Mouse (Mus musculus): ENCODE results near the gene BC048562. TPM values are rescaled to one million over a fixed set of nuclear protein-coding genes. Genes with fewer than 3 reads are reported as not detected.

The BC048562 gene
- polyA plus RNA-seq, 1 experiment: not detected

DNA sequence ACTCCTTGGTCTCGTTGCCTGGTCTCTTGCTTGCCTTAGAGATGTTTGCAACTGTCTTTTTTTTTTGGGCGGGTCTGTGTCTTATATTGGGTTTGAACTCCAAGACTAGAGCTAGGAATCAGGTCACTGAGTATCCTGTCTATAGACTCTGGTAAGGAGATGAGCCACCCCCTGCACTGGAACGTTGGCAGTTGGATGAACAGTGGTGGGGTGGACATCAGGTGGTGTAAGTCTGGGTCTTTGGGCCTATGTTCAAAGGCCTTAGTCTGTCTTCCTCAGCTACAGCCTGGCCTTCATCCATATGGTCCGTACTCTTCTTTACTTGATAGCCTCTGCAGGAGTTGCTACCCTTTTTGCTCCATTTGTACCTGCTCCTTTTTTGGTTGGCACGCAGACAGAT lies 25.4 kb downstream of the BC048562 start:
- no peak for DNase-seq (ENCODE audit: low read depth)
- TF ChIP-seq POLR2A (IDR thresholded peaks at IDR 0.05; ENCODE audit: borderline replicate concordance, extremely low read depth, insufficient read depth, insufficient read length, poor library complexity, severe bottlenecking) (no peak), CTCF (IDR thresholded peaks at IDR 0.05; ENCODE audit: borderline replicate concordance, extremely low read depth, insufficient read depth, insufficient read length) (no peak)

DNA sequence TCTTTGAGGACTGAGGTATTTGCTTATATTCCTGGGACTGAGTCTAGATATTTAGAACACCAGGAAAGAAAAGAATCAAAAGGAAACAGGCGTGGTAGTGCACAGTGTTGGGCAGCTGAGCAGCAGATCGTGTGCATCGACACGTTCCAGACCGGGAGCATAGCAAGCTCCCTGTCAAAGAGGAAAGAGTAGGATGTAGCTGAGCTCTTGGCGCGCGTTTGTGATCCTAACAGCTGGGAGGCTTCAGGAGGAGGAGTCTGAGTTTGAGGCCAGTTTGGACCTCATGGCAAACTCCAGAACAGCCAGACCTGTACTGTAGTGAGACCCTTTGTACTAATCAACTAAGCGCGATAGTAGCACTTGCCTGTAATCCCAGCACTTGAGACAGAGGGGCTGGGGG lies 25.9 kb downstream of the BC048562 start:
- DNase-seq (ENCODE audit: low read depth): no peak
- TF ChIP-seq POLR2A (IDR thresholded peaks at IDR 0.05; ENCODE audit: borderline replicate concordance, extremely low read depth, insufficient read depth, insufficient read length, poor library complexity, severe bottlenecking) (no peak), CTCF (IDR thresholded peaks at IDR 0.05; ENCODE audit: borderline replicate concordance, extremely low read depth, insufficient read depth, insufficient read length) (no peak)

DNA sequence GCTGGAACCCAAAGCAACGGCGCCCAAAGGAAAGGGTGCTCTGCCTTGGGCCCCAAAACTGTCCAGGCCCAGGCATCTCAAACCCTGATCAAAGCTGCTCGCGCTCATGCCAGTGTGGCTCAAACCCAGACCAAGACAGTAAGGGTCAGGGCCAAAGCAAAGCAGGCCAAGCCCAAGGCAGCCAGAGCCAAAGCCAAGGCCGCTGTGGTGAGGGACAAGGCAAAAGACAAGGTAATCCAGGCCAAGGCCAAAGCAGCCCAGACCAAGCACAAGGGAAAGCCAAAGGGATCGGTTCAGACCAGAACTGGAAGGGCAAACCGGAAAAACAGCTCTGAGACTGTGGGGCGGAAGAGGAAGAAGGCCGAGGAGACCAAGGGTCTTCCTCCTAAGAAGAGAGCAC lies 27.4 kb downstream of the BC048562 start:
- no peak for DNase-seq (ENCODE audit: low read depth)
- no peak for TF ChIP-seq POLR2A (IDR thresholded peaks at IDR 0.05; ENCODE audit: borderline replicate concordance, extremely low read depth, insufficient read depth, insufficient read length, poor library complexity, severe bottlenecking)

DNA sequence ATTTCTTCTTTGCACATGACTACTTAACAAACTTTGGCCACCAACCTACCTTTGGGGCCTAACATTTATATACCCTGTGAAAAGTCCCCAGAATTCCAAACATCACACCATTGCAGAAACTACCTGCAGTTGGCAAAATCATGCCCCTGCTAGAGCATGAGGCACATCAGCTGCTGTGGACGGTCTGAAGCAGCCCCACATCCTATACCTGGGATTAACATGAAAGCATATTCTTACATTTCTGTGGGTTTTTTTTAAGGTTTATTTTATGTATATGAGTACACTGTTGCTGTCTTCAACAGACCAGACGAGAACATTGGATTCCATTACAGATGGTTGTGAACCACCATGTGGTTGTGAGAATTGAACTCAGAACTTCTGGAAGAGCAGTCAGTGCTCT lies 29.9 kb downstream of the BC048562 start:
- no peak for DNase-seq (ENCODE audit: low read depth)
- TF ChIP-seq POLR2A (IDR thresholded peaks at IDR 0.05; ENCODE audit: borderline replicate concordance, extremely low read depth, insufficient read depth, insufficient read length, poor library complexity, severe bottlenecking) (no peak), CTCF (IDR thresholded peaks at IDR 0.05; ENCODE audit: borderline replicate concordance, extremely low read depth, insufficient read depth, insufficient read length) (no peak)

DNA sequence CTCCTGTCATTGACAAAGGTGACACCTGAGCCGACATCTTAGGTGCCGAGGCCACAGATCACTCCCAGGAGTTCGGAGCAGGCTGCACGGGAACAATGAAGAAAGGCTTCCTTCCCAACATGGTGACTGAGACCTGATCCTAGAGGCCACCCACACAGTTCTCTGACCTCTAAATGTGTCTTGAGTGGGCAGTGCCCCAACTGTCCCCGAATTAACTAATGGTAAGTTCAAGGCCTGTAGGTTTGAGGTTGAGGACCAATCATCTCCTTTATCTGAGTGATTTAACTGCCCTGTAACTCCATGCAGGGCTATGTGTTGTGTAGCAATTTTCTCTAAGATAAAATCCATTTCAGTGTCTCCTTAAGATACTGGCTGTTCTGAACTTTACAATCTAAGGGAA lies 33.1 kb downstream of the BC048562 start:
- DNase-seq (ENCODE audit: low read depth): no peak
- TF ChIP-seq POLR2A (IDR thresholded peaks at IDR 0.05; ENCODE audit: borderline replicate concordance, extremely low read depth, insufficient read depth, insufficient read length, poor library complexity, severe bottlenecking): no peak
- TF ChIP-seq CTCF (IDR thresholded peaks at IDR 0.05; ENCODE audit: borderline replicate concordance, extremely low read depth, insufficient read depth, insufficient read length): no peak

DNA sequence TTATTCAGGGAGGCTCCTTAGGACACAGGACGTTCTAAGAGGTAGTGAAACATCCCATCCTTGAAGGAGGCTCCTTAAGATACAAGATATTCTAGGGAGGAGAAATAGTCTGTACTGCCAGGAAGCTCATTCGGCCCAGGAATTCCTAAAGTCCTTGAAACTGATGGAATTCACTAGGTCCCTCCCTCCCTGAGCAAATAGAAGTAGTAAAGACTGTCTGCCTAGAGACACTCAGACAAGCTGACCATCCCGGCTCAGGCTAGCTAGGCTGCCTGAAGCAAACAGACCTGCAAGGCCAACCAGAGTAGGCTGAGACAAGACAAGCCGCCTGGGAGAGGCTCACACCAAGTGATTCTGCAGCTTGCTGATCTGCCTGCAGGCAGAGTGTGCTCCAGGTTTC lies 33.6 kb downstream of the BC048562 start:
- TF ChIP-seq CTCF (IDR thresholded peaks at IDR 0.05; ENCODE audit: borderline replicate concordance, extremely low read depth, insufficient read depth, insufficient read length) (no peak), POLR2A (IDR thresholded peaks at IDR 0.05; ENCODE audit: borderline replicate concordance, extremely low read depth, insufficient read depth, insufficient read length, poor library complexity, severe bottlenecking) (no peak)
- no peak for DNase-seq (ENCODE audit: low read depth)

DNA sequence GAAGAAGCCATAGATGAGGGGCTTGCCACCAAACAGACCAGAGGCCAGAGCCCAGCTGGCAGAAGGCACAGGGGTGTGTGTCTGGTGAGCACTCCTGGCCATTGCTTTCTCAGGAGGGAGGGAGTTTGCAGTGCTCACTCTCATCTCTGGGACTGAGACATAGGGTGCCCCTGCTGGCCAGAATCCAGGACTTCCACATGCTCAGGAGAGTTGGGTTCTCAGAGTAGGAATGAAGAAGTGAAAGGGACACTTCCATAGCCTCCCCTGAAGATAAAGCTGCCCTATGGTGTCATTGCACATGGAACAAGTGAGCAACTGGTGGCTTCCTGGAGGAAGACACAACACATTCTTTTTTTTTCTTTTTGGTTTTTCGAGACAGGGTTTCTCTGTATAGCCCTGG lies 38.2 kb downstream of the BC048562 start:
- DNase-seq (ENCODE audit: low read depth): no peak
- TF ChIP-seq CTCF (IDR thresholded peaks at IDR 0.05; ENCODE audit: borderline replicate concordance, extremely low read depth, insufficient read depth, insufficient read length) (no peak), POLR2A (IDR thresholded peaks at IDR 0.05; ENCODE audit: borderline replicate concordance, extremely low read depth, insufficient read depth, insufficient read length, poor library complexity, severe bottlenecking) (no peak)

DNA sequence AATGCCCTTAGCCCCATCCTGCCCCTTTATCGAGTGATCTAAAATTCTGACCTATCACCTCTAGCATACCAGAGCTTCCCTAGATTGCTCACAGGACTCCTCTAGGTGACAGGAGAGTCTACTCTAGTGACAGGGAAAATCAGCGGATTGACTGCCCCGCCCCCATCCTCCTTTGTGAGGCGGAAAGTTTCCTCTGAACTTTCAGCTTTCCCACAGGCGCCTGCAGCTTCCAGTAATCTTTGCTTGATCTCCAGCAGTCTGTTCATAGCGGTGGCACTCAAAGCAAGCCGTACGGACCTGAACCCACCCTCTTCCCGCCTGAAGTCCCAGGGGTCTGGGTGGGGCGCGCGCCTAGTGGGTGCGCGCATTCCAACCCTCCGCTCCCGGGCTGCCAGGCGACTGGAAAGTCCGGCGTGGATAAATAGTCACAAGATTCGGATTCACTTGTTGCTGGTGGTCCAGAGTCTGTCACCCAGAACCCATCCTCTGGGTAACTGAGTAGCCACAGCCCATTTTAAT lies 42.4 kb downstream of the BC048562 start:
- peak; percentile 83 for DNase-seq (ENCODE audit: low read depth)
- TF ChIP-seq CTCF (IDR thresholded peaks at IDR 0.05; ENCODE audit: borderline replicate concordance, extremely low read depth, insufficient read depth, insufficient read length) (no peak), POLR2A (IDR thresholded peaks at IDR 0.05; ENCODE audit: borderline replicate concordance, extremely low read depth, insufficient read depth, insufficient read length, poor library complexity, severe bottlenecking) (no peak)

DNA sequence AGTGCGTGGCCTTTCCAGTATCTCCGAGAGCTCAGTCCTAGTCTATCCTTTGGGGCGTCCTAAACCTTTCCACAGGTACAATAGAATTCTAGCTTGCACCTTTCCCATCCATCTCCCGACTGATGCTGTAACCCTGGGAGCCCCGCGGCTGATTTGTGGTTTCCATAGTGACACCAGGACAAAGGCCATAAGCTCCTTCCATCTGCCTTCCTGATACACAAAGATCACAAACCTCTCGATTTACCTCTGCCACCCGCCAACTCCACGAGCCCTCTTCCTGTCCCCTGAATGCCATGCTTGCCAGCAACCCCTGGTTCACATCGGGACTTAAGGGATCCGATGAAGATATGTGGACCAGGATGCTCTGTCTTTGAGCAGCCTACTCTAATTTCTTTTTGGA lies 43.0 kb downstream of the BC048562 start:
- TF ChIP-seq POLR2A (IDR thresholded peaks at IDR 0.05; ENCODE audit: borderline replicate concordance, extremely low read depth, insufficient read depth, insufficient read length, poor library complexity, severe bottlenecking) (no peak), CTCF (IDR thresholded peaks at IDR 0.05; ENCODE audit: borderline replicate concordance, extremely low read depth, insufficient read depth, insufficient read length) (no peak)
- DNase-seq (ENCODE audit: low read depth): peak; percentile 38

DNA sequence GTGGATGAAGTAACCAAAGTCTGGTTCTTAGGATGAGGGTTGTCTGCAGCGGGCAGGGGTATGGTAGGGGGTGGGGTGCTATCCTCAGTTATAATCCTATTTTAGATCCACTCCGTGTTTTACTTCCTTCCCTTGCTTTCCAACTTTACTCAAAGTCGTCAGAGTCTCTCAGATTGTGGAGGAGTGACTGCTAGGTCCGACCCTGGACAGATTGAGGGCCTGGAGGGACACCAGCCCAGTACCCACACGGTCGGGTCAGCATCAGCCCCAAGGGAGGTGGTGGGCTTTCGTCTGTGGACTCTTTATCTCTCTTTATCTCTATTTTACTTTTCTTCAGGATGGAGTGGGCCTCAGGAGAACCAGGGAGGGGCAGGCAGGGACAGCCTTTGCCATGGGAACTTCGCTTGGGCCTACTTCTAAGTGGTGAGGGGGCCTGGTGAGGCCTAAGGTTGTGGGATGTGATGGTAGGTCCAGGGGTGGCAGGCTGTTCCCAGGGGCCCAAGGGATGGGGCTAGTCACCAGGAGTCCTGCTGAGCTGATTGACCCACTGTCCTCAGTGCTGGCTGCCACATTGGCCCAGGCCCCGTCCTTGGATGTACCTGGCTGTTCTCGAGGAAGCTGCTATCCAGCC lies 43.6 kb downstream of the BC048562 start, which contains the start of gene Lamb2:
Lamb2 (plus strand) TSS at position 16 of the 631 bp plus-strand sequence.
- no peak for TF ChIP-seq CTCF (IDR thresholded peaks at IDR 0.05; ENCODE audit: borderline replicate concordance, extremely low read depth, insufficient read depth, insufficient read length)
- no peak for TF ChIP-seq POLR2A (IDR thresholded peaks at IDR 0.05; ENCODE audit: borderline replicate concordance, extremely low read depth, insufficient read depth, insufficient read length, poor library complexity, severe bottlenecking)
- DNase-seq (ENCODE audit: low read depth): peak; percentile 80

DNA sequence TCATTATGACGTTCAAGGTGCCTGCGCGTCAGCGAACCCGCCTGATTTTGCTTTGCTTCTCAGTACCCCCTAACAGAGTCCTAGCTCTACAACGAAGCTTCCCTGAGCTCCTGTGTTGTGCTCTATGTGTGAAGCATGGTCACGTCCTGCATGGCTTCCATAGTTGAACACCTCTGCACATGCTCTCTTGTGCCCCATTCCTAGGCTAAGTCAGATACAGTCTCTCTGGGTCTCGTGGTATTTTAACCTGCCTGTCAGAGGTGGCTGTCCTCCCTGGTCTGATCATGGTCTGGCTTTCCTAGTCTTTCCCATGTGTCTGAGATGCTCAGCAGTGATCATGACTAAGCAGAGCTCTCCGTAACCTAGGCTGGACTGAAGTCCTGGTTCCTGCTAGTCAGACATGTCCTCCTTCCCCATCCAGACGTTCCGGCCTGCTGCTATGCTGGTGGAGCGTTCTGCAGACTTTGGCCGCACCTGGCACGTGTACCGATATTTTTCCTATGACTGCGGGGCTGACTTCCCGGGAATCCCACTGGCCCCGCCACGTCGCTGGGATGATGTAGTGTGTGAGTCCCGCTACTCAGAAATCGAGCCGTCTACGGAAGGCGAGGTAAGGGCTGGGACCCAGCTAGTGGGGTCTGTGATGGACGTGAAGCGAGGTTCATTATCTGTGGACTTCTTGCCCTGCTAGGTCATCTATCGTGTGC lies 44.7 kb downstream of the BC048562 start:
- no peak for DNase-seq (ENCODE audit: low read depth)
- TF ChIP-seq POLR2A (IDR thresholded peaks at IDR 0.05; ENCODE audit: borderline replicate concordance, extremely low read depth, insufficient read depth, insufficient read length, poor library complexity, severe bottlenecking) (no peak), CTCF (IDR thresholded peaks at IDR 0.05; ENCODE audit: borderline replicate concordance, extremely low read depth, insufficient read depth, insufficient read length) (no peak)
